Mouse (Mus musculus): Measurements from ENCODE around the gene Zfp629. TPM values are rescaled to one million over a fixed set of nuclear protein-coding genes. Genes with fewer than 3 reads are reported as not detected.

Gene Zfp629
- polyA plus RNA-seq, 1 experiment from 2014 or later, result 16.9 TPM

- peak overlapping the region; percentile 76 for H3K4me2 ChIP-seq
- ATAC-seq (ENCODE audit: insufficient read depth), result no peak
Observed at GRCm38 (mm10) chr7:127616336-127616735, 739 bp upstream of the Zfp629 start.

DNA sequence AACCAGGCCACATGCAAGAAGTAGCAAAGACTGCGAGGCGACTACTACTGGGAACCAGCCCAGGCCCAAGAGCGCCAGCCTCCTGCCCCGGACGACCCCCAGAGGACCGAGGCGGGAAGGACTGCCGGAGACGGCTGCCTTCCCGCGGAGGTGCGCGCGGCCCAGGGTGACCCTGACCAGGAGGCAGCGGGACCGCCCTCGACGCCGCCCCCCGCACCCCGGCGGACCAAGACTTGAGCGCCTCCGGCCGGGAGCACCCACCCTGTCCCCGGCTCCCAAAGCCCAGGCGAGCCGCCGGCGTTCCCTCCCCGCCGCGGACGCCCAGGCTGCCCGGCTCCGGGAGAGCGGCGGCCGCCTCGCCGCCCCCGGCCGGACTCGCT, 1.1 kb downstream of the Zfp629 start:
- WGBS, result under 1% methylated on average over 40 of the region's 44 CpGs
- ATAC-seq (ENCODE audit: insufficient read depth), result peak; percentile 62
- peaks cover 34% of the 10 kb centered on the region for H3K36me3 ChIP-seq (ENCODE audit: insufficient read depth)
- no peaks in the 10 kb centered on the region for H3K9me3 ChIP-seq (ENCODE audit: low read depth, low read length)
- TF ChIP-seq CTCF (IDR thresholded peaks at IDR 0.05; ENCODE audit: low read depth), result no peak
- H3K4me2 ChIP-seq, result peak overlapping the region; percentile 76
- DNase-seq, result peak; percentile 53
- peak overlapping the region; percentile 71 for H3K27ac ChIP-seq (ENCODE audit: low read depth)
- no peaks in the 10 kb centered on the region for H3K27me3 ChIP-seq (ENCODE audit: insufficient read depth, low read length)
- H3K4me3 ChIP-seq (ENCODE audit: low read depth, low read length), result peak overlapping the region; percentile 85
- H3K4me1 ChIP-seq (ENCODE audit: insufficient read depth), result 0 out of 2 replicates have a peak, but pooled peaks cover 3% of the 10 kb centered on the region
- H3K9ac ChIP-seq, result peak overlapping the region; percentile 83

More at GRCm38 (mm10) chr7:127616336-127616735, 739 bp upstream of the Zfp629 start:
- Histone ChIP-seq H3K9ac (no peak overlapping the region), H3K27me3 (ENCODE audit: insufficient read depth, low read length) (no peaks in the 10 kb centered on the region), H3K9me3 (ENCODE audit: low read depth, low read length) (no peaks in the 10 kb centered on the region), H3K4me3 (ENCODE audit: low read depth, low read length) (peak overlapping the region; percentile 85; the same call in 1 of the 2 replicates), H3K27ac (ENCODE audit: low read depth) (no peak overlapping the region), H3K36me3 (ENCODE audit: insufficient read depth) (peaks cover 15% of the 10 kb centered on the region), H3K4me1 (ENCODE audit: insufficient read depth) (0 out of 2 replicates have a peak, but pooled peaks cover 3% of the 10 kb centered on the region)
- 60% methylated on average over 1 of the region's 1 CpGs for WGBS
- no peak for DNase-seq
- no peak for TF ChIP-seq CTCF (IDR thresholded peaks at IDR 0.05; ENCODE audit: low read depth)

DNA sequence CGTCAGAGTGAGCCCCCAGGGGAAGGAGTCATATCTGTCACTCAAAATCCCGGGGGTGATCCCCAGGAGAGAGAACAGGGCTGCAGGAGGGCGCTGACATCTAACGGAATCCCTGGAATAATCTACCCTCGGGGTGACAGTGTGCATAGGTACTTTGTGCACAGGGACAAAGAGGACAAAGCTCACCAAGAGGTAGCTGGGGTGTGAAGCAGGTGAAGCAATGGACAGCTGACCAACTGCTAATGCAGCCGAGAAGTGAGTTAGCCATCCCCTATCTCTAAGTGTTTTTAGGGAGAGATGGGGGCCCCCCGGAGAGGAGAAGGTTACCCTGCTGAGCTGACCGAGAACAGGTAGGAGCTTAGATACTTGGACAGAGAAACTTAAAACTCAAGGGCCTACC, 1.5 kb downstream of the Zfp629 start:
- Histone ChIP-seq H3K27ac (ENCODE audit: low read depth) (peak overlapping the region; percentile 71; the same call in 1 of the 2 replicates), H3K27me3 (ENCODE audit: insufficient read depth, low read length) (no peaks in the 10 kb centered on the region), H3K36me3 (ENCODE audit: insufficient read depth) (peaks cover 38% of the 10 kb centered on the region), H3K9me3 (ENCODE audit: low read depth, low read length) (no peaks in the 10 kb centered on the region), H3K4me1 (ENCODE audit: insufficient read depth) (0 out of 2 replicates have a peak, but pooled peaks cover 3% of the 10 kb centered on the region), H3K4me3 (ENCODE audit: low read depth, low read length) (peak overlapping the region; percentile 85), H3K4me2 (peak overlapping the region; percentile 76), H3K9ac (peak overlapping the region; percentile 83)
- DNase-seq (no peak), ATAC-seq (ENCODE audit: insufficient read depth) (no peak)
- no peak for TF ChIP-seq CTCF (IDR thresholded peaks at IDR 0.05; ENCODE audit: low read depth)
- 18% methylated on average over 8 of the region's 8 CpGs for WGBS

GRCm38 (mm10) chr7:127613501-127613900, 2.1 kb downstream of the Zfp629 start:
- no peak for TF ChIP-seq CTCF (IDR thresholded peaks at IDR 0.05; ENCODE audit: low read depth)
- H3K4me1 ChIP-seq (ENCODE audit: insufficient read depth), result 0 out of 2 replicates have a peak, but pooled peaks cover 3% of the 10 kb centered on the region
- ATAC-seq (ENCODE audit: insufficient read depth) (no peak), DNase-seq (no peak)
- H3K9me3 ChIP-seq (ENCODE audit: low read depth, low read length), result no peaks in the 10 kb centered on the region
- H3K27ac ChIP-seq (ENCODE audit: low read depth), result no peak overlapping the region
- peak overlapping the region; percentile 76 for H3K4me2 ChIP-seq
- peaks cover 44% of the 10 kb centered on the region for H3K36me3 ChIP-seq (ENCODE audit: insufficient read depth)
- H3K9ac ChIP-seq, result peak overlapping the region; percentile 83
- 82% methylated on average over 8 of the region's 8 CpGs for WGBS
- peak overlapping the region; percentile 85 for H3K4me3 ChIP-seq (ENCODE audit: low read depth, low read length)
- H3K27me3 ChIP-seq (ENCODE audit: insufficient read depth, low read length), result no peaks in the 10 kb centered on the region

GRCm38 (mm10) chr7:127611561-127611960, 4.0 kb downstream of the Zfp629 start:
- no peaks in the 10 kb centered on the region for H3K9me3 ChIP-seq (ENCODE audit: low read depth, low read length)
- H3K9ac ChIP-seq, result no peak overlapping the region
- TF ChIP-seq CTCF (IDR thresholded peaks at IDR 0.05; ENCODE audit: low read depth), result no peak
- H3K27me3 ChIP-seq (ENCODE audit: insufficient read depth, low read length), result no peaks in the 10 kb centered on the region
- H3K27ac ChIP-seq (ENCODE audit: low read depth), result no peak overlapping the region
- peaks cover 52% of the 10 kb centered on the region for H3K36me3 ChIP-seq (ENCODE audit: insufficient read depth)
- no peak for DNase-seq
- no peak overlapping the region for H3K4me2 ChIP-seq
- H3K4me1 ChIP-seq (ENCODE audit: insufficient read depth), result 0 out of 2 replicates have a peak, but pooled peaks cover 3% of the 10 kb centered on the region
- ATAC-seq (ENCODE audit: insufficient read depth), result no peak
- H3K4me3 ChIP-seq (ENCODE audit: low read depth, low read length), result no peak overlapping the region
- WGBS, result 95% methylated on average over 26 of the region's 26 CpGs

DNA sequence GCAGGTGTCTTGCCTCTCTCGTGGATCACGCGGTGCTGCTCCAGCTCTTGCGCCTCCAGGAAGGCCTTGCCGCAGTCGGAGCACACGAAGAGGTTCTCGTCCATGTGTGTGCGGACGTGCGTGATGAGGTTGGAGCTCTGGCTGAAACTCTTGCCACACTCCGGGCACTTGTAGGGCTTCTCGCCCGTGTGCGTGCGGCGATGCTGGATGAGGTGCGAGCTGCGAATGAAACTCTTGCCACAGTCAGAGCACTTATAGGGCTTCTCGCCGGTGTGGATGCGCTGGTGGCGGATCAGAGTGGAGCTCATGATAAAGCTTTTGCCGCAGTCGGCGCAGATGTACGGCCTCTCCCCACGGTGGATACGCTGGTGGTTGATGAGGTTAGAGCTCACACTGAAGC, 4.6 kb downstream of the Zfp629 start:
- Histone ChIP-seq H3K4me3 (ENCODE audit: low read depth, low read length) (no peak overlapping the region), H3K9me3 (ENCODE audit: low read depth, low read length) (no peaks in the 10 kb centered on the region), H3K27ac (ENCODE audit: low read depth) (no peak overlapping the region), H3K4me2 (no peak overlapping the region), H3K36me3 (ENCODE audit: insufficient read depth) (peaks cover 54% of the 10 kb centered on the region), H3K9ac (no peak overlapping the region), H3K4me1 (ENCODE audit: insufficient read depth) (0 out of 2 replicates have a peak, but pooled peaks cover 3% of the 10 kb centered on the region), H3K27me3 (ENCODE audit: insufficient read depth, low read length) (no peaks in the 10 kb centered on the region)
- DNase-seq (no peak), ATAC-seq (ENCODE audit: insufficient read depth) (no peak)
- TF ChIP-seq CTCF (IDR thresholded peaks at IDR 0.05; ENCODE audit: low read depth), result no peak
- 96% methylated on average over 29 of the region's 29 CpGs for WGBS

DNA sequence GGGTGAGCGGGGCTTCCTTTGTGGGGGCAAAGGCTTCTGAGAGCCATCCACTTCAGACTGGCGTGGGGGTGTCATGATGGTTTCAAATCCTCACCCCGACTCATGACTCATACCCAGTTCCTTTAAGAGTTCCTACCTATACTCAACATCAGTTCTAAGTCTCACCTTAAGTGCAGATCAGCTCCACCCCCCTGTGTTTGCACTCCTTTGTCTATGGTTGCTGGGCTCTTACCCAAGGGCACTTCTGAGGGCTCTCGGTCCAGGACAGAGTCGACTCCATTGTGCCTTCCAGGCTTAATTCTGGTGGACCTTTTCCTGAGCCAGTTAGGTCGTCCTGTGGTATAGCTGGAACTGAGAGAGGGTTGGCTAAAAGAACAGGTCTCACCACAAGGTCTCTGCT, 8.4 kb downstream of the Zfp629 start:
- Histone ChIP-seq H3K27ac (ENCODE audit: low read depth) (no peak overlapping the region), H3K4me2 (no peak overlapping the region), H3K9ac (no peak overlapping the region), H3K4me1 (ENCODE audit: insufficient read depth) (no peaks in the 10 kb centered on the region), H3K4me3 (ENCODE audit: low read depth, low read length) (no peak overlapping the region), H3K27me3 (ENCODE audit: insufficient read depth, low read length) (no peaks in the 10 kb centered on the region), H3K9me3 (ENCODE audit: low read depth, low read length) (no peaks in the 10 kb centered on the region), H3K36me3 (ENCODE audit: insufficient read depth) (peaks cover 76% of the 10 kb centered on the region)
- DNase-seq (no peak), ATAC-seq (ENCODE audit: insufficient read depth) (no peak)
- no peak for TF ChIP-seq CTCF (IDR thresholded peaks at IDR 0.05; ENCODE audit: low read depth)
- WGBS, result 64% methylated on average over 6 of the region's 6 CpGs

All from lung, embryonic 14.5 days (tissue).